Mouse (Mus musculus): ENCODE measurements around the gene Cwc15. TPM values are rescaled to one million over a fixed set of nuclear protein-coding genes. Genes with fewer than 3 reads are reported as not detected.
"Not testable (repeated sequence)": the region's sequence is repeated elsewhere in the genome, so short reads cannot be mapped to it uniquely, and the experiment has no call there.

Gene Cwc15
- polyA plus RNA-seq (2016; fragmentation: Nextera tagmentation; extraction: Ambion mirVana), result 182 and 186 TPM in 2 replicates

- peaks cover 5% of the 10 kb centered on the region for H3K4me1 ChIP-seq (replicated peaks)
- H3K27ac ChIP-seq, result peak within 1 kb of the TSS; percentile 84
These were observed at the start of gene Cwc15, which contains the start of gene Kdm4d for GRCm38 (mm10) chr9:14500023-14500915. Cwc15 (plus strand) TSS chr9:14500617. Kdm4d (minus strand) TSS chr9:14500482.

GRCm38 (mm10) chr9:14451120-14451519 is 49.3 kb upstream of the Cwc15 start:
- not testable (repeated sequence) for H3K9me3 ChIP-seq; H3K36me3 ChIP-seq; H3K27ac ChIP-seq; H3K9ac ChIP-seq (replicated peaks); H3K4me3 ChIP-seq (replicated peaks); ATAC-seq (ENCODE audit: insufficient number of reproducible peaks, insufficient read depth, low FRiP score, low TSS enrichment, low read depth); H3K4me1 ChIP-seq (replicated peaks); H3K4me2 ChIP-seq; H3K27me3 ChIP-seq
- WGBS, result 64% methylated on average over 8 of the region's 8 CpGs

More at GRCm38 (mm10) chr9:14500023-14500915, at the start of gene Cwc15, which contains the start of gene Kdm4d:
- Histone ChIP-seq H3K4me2 (peak within 1 kb of the TSS; percentile 74), H3K4me3 (replicated peaks) (peak within 1 kb of the TSS; percentile 79), H3K27me3 (no peaks in the 10 kb centered on the region), H3K9me3 (no peaks in the 10 kb centered on the region), H3K36me3 (peaks cover 32% of the 10 kb centered on the region), H3K9ac (replicated peaks) (peak within 1 kb of the TSS; percentile 81)
- 1% methylated on average over 59 of the region's 59 CpGs for WGBS
- ATAC-seq (ENCODE audit: insufficient number of reproducible peaks, insufficient read depth, low FRiP score, low TSS enrichment, low read depth), result peak; percentile 99

GRCm38 (mm10) chr9:14456320-14456719 is 44.1 kb upstream of the Cwc15 start:
- Histone ChIP-seq H3K4me1 (replicated peaks) (no peaks in the 10 kb centered on the region), H3K4me2 (no peak overlapping the region), H3K9ac (replicated peaks) (no peak overlapping the region), H3K9me3 (no peaks in the 10 kb centered on the region), H3K4me3 (replicated peaks) (no peak overlapping the region), H3K27me3 (no peaks in the 10 kb centered on the region), H3K36me3 (no peaks in the 10 kb centered on the region), H3K27ac (no peak overlapping the region)
- ATAC-seq (ENCODE audit: insufficient number of reproducible peaks, insufficient read depth, low FRiP score, low TSS enrichment, low read depth), result no peak
- 88% methylated on average over 3 of the region's 3 CpGs for WGBS

- not testable (repeated sequence) for H3K36me3 ChIP-seq; H3K9ac ChIP-seq (replicated peaks); H3K4me3 ChIP-seq (replicated peaks); H3K4me1 ChIP-seq (replicated peaks); ATAC-seq (ENCODE audit: insufficient number of reproducible peaks, insufficient read depth, low FRiP score, low TSS enrichment, low read depth); H3K4me2 ChIP-seq; H3K27me3 ChIP-seq; H3K9me3 ChIP-seq; H3K27ac ChIP-seq
- WGBS, result 96% methylated on average over 1 of the region's 1 CpGs
These were observed 37.9 kb upstream of the Cwc15 start for GRCm38 (mm10) chr9:14462536-14462935.

GRCm38 (mm10) chr9:14463668-14464067 is 36.7 kb upstream of the Cwc15 start:
- not testable (repeated sequence) for H3K27ac ChIP-seq; ATAC-seq (ENCODE audit: insufficient number of reproducible peaks, insufficient read depth, low FRiP score, low TSS enrichment, low read depth); H3K36me3 ChIP-seq; H3K27me3 ChIP-seq; H3K9me3 ChIP-seq; H3K4me3 ChIP-seq (replicated peaks); H3K4me2 ChIP-seq; H3K4me1 ChIP-seq (replicated peaks); H3K9ac ChIP-seq (replicated peaks)
- 75% methylated on average over 12 of the region's 12 CpGs for WGBS

GRCm38 (mm10) chr9:14498896-14499705 is 1.3 kb upstream of the Cwc15 start:
- peaks cover 5% of the 10 kb centered on the region for H3K4me1 ChIP-seq (replicated peaks)
- WGBS, result 87% methylated on average over 4 of the region's 4 CpGs
- no peak overlapping the region for H3K27ac ChIP-seq
- no peak overlapping the region for H3K9ac ChIP-seq (replicated peaks)
- H3K36me3 ChIP-seq, result peaks cover 21% of the 10 kb centered on the region
- ATAC-seq (ENCODE audit: insufficient number of reproducible peaks, insufficient read depth, low FRiP score, low TSS enrichment, low read depth), result no peak
- peak overlapping the region; percentile 79 for H3K4me3 ChIP-seq (replicated peaks)
- H3K9me3 ChIP-seq, result no peaks in the 10 kb centered on the region
- H3K27me3 ChIP-seq, result no peaks in the 10 kb centered on the region
- H3K4me2 ChIP-seq, result peak overlapping the region; percentile 67

- H3K4me3 ChIP-seq (replicated peaks), result peak overlapping the region; percentile 79
- 4% methylated on average over 10 of the region's 10 CpGs for WGBS
- ATAC-seq (ENCODE audit: insufficient number of reproducible peaks, insufficient read depth, low FRiP score, low TSS enrichment, low read depth), result no peak
These were observed 553 bp downstream of the Cwc15 start for GRCm38 (mm10) chr9:14500916-14501424.

GRCm38 (mm10) chr9:14512633-14513445 is 12.4 kb downstream of the Cwc15 start:
- no peak overlapping the region for H3K27ac ChIP-seq
- no peaks in the 10 kb centered on the region for H3K27me3 ChIP-seq
- 0 out of 2 replicates have a peak, but pooled peaks have one; percentile 42 for ATAC-seq (ENCODE audit: insufficient number of reproducible peaks, insufficient read depth, low FRiP score, low TSS enrichment, low read depth)
- H3K9me3 ChIP-seq, result no peaks in the 10 kb centered on the region
- no peak overlapping the region for H3K4me2 ChIP-seq
- peaks cover 39% of the 10 kb centered on the region for H3K36me3 ChIP-seq
- H3K4me3 ChIP-seq (replicated peaks), result no peak overlapping the region
- H3K4me1 ChIP-seq (replicated peaks), result no peaks in the 10 kb centered on the region
- H3K9ac ChIP-seq (replicated peaks), result no peak overlapping the region
- WGBS, result 77% methylated on average over 9 of the region's 9 CpGs

More at GRCm38 (mm10) chr9:14500916-14501424, 553 bp downstream of the Cwc15 start:
- peak overlapping the region; percentile 74 for H3K4me2 ChIP-seq
- peaks cover 5% of the 10 kb centered on the region for H3K4me1 ChIP-seq (replicated peaks)
- H3K9me3 ChIP-seq, result no peaks in the 10 kb centered on the region
- H3K9ac ChIP-seq (replicated peaks), result peak overlapping the region; percentile 81
- H3K36me3 ChIP-seq, result peaks cover 39% of the 10 kb centered on the region
- no peaks in the 10 kb centered on the region for H3K27me3 ChIP-seq
- peak overlapping the region; percentile 84 for H3K27ac ChIP-seq

- Histone ChIP-seq H3K27me3 (no peaks in the 10 kb centered on the region), H3K4me2 (no peak overlapping the region), H3K9me3 (no peaks in the 10 kb centered on the region), H3K4me1 (replicated peaks) (peaks cover 2% of the 10 kb centered on the region; the same call in 1 of the 2 replicates), H3K9ac (replicated peaks) (no peak overlapping the region), H3K36me3 (peaks cover 3% of the 10 kb centered on the region; the same call in 1 of the 2 replicates), H3K27ac (no peak overlapping the region), H3K4me3 (replicated peaks) (no peak overlapping the region)
- ATAC-seq (ENCODE audit: insufficient number of reproducible peaks, insufficient read depth, low FRiP score, low TSS enrichment, low read depth), result no peak
- WGBS, result 65% methylated on average over 1 of the region's 1 CpGs
These were observed 16.9 kb downstream of the Cwc15 start for GRCm38 (mm10) chr9:14517296-14517695.

- WGBS, result 83% methylated on average over 3 of the region's 3 CpGs
- no peaks in the 10 kb centered on the region for H3K9me3 ChIP-seq
- no peak for ATAC-seq (ENCODE audit: insufficient number of reproducible peaks, insufficient read depth, low FRiP score, low TSS enrichment, low read depth)
- H3K36me3 ChIP-seq, result 0 out of 2 replicates have a peak, but pooled peaks cover under 1% of the 10 kb centered on the region
- H3K4me3 ChIP-seq (replicated peaks), result no peak overlapping the region
- peaks cover 2% of the 10 kb centered on the region; the same call in 1 of the 2 replicates for H3K4me1 ChIP-seq (replicated peaks)
- no peaks in the 10 kb centered on the region for H3K27me3 ChIP-seq
- no peak overlapping the region for H3K4me2 ChIP-seq
- H3K27ac ChIP-seq, result no peak overlapping the region
- H3K9ac ChIP-seq (replicated peaks), result no peak overlapping the region
These were observed 17.7 kb downstream of the Cwc15 start for GRCm38 (mm10) chr9:14518105-14518504.

All from limb, embryonic 12.5 days (tissue).